Mouse (Mus musculus): Measurements from ENCODE around the gene Hmcn2.
A peak's percentile ranks its signal among the peaks of the same experiment; 100 is the strongest.

Hmcn2 gene

DNA sequence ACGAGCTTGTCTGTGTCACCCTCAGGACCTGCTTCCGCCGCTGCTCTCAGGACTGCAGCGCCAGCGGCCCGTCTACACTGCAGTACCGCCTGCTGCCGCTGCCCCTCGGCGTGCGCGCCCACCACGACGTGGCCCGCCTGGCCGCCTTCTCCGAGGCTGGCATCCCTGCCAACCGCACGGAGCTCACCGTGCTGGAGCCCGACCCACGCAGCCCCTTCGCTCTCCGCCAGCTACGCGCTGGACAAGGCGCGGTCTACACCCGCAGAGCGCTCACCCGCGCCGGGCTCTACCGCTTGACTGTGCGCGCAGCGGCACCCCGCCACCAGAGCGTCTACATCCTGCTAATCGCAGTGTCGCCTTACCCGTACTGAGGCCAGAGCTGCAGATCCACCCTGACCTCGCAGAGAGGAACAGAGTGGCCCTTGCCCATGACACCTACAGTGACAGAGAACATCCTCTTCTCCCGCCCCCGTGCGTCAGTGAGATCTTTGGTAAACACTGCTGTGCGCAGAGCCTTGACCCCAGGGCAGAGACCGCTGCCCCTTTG is 145.9 kb downstream of the Hmcn2 start:
- peak; percentile 69 for DNase-seq

GRCm38 (mm10) chr2:31460920-31461319 is 146.7 kb downstream of the Hmcn2 start:
- no peak for DNase-seq

- DNase-seq: no peak
These were observed 147.8 kb downstream of the Hmcn2 start for GRCm38 (mm10) chr2:31462051-31462450.

GRCm38 (mm10) chr2:31463253-31463652 is 149.0 kb downstream of the Hmcn2 start:
- DNase-seq: no peak

- DNase-seq: no peak
These were observed 149.7 kb downstream of the Hmcn2 start for GRCm38 (mm10) chr2:31463696-31464528.

DNA sequence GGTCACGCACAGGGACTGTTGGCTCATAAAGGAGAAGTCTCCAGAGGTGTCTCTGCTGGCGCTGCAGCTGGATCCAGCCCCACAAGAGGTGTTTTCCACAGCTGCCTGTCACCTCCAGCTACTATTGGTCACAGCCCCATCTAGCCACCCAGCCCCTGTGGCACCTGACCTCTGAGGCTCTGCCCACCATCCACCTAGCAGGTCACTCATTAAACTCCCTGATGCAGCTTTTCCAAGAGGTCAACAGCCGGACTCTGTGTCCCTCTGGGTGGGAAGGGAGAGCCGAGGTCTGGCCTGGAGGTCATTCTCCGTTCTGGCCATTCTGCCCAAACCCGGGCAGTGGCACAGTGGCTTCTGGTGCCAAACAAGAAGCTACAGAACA is 150.3 kb downstream of the Hmcn2 start:
- DNase-seq: no peak

DNA sequence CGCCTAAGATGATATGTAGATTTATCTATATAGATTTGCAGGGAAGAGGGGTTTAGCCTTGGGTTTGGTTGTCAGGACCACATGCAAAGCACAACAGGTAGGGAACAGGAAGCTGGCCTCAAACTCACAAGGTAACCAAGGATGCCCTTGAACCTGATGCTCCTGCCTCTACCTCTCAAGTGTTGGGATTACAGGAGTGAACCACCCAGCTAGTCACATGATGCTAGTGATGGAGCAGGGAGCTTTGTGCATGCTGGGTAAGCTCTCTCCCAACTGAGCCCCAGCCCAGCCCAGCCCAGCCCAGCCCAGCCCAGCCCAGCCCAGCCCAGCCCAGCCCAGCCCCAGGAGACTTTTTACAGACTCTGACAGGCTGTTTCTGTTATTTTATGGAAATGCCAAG is 153.2 kb downstream of the Hmcn2 start:
- no peak for DNase-seq

DNA sequence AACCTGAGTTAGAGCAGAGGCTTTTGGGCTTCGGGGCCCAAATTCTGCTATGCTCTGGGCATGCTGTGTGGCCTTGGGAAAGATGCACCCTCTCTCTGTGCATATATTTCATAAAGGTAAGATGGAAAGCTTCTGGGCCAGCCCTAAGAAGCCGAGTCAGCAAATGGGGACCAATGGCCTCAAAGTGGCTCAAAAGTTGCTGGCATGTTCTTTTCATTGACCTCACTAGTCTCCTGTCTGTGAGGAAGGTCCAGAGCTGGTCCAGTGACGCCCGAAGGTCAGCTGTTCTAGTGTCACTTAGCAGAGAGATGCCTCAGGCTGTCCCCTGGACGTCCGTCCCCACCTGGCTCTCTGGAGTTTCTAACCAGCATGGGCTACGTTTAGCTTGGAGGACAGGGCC is 154.6 kb downstream of the Hmcn2 start:
- no peak for DNase-seq

GRCm38 (mm10) chr2:31469480-31469879 is 155.3 kb downstream of the Hmcn2 start:
- peak; percentile 25 for DNase-seq

DNA sequence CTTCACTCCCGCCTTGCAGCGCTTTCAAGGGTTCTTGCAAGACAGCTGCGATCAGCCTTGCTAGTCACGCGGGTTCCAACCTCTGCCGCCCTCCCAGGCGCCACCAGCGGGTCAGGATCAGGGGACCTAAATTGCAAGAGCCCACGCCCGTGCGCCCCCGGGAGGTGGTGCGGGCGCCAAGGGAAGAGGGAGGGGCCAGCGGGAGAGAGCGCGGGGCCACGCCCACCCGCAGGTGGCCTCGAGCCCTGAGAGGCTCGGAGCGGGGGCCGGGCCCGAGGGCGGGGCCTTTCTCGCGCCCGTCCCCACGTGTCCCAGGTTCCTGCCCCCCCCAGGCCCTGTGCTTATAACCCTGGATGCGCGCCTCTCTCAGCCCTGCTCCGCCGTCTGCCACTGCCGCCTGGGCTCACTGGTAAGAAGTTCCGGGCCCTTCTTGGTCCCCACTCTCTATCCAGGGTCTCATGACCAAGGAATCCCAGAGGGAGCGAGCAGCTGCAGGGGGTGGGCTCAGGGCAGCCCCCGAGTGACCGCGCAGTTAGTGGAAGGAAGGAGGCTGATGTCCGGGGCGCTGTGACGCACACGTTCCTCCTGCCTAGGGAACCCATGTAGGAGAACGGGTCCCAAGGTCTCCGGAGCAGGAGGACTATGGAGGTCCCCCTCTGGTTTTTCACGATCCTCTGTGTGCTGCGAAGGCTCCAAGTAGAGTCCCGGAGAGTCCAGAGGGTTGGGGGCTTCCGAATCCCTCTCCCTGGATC is 155.9 kb downstream of the Hmcn2 start, which contains the start of gene Ass1:
Ass1 (plus strand) TSS at position 277 of the 752 bp plus-strand sequence.
- peak; percentile 52 for DNase-seq

DNA sequence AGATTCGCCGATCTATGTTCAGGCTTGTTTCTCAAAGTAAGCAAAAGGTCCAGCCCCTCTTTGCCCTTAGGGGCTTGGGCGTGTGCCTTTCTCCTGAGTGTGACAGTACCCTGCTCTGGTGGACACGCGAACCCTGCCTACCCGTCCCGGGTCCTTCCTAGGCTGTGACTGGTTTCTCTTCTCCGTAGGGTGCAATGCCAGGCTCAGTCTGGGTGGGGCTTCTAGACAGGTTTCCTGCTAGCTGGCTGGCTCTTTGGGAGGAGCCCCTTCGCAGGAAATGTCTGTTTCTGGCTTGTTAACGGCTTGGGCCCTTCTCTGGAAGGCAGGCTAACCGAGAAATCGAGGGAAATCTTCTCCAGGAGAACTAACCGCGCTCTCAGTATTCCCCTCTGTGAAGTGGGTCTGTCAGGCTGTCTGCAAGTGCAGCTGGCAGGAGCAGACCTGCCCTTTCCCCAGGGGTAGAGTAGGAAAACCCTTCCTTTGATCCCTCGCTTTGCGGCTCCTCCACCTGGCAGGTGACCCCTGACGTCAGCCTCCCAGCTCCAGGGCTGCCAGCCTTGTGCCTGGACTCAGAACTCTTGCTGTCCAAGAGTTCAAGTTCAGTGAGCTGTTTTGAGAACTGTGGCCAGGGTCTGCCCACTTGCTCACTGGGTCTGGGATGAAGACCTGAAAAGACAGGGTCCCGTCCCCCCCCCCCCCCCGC is 156.6 kb downstream of the Hmcn2 start:
- DNase-seq: no peak

DNA sequence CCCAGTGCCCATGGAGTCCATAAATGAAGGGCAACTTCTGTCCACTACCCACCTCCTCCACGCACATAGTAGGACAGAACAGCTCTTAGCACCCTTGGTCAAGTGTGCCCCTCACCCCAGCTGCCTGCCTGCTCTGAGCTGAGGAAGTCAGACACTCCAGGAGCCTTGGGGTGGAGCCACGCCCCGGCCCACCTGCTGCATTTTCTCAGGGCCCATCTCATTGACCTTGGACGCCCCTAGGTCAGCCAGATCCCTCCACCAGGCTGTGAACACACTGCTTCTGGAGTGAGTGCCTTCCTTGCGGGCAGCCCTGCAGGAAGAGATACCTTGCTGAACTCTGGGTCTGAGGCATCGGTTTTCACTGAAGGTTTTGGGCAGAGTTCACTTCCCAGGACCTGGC is 157.4 kb downstream of the Hmcn2 start:
- DNase-seq: no peak

GRCm38 (mm10) chr2:31472406-31473065 is 158.3 kb downstream of the Hmcn2 start:
- peak; percentile 55 for DNase-seq

DNA sequence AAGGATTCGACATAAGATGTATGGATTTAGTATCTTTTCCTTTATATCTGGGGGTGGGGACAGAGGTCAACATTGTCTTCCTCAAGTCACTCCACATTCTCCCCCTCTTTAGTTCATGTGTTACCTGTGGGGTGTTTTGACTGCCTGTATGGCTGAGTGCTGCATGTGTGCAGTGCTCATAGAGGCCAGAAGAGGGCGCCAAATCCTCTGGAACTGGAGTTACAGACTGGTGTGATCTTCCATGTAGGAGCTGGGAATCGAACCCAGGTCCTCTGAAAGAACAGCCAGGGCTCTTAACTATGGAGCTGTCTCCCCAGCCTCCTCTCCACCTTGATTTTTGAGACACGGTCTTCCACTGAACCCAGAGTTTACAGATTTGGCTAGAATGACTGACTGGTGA is 159.7 kb downstream of the Hmcn2 start:
- DNase-seq: no peak

GRCm38 (mm10) chr2:31474686-31475085 is 160.5 kb downstream of the Hmcn2 start:
- no peak for DNase-seq

- DNase-seq: no peak
These were observed 162.0 kb downstream of the Hmcn2 start for GRCm38 (mm10) chr2:31476107-31476820.

GRCm38 (mm10) chr2:31477234-31478161 is 163.3 kb downstream of the Hmcn2 start:
- DNase-seq: no peak

DNA sequence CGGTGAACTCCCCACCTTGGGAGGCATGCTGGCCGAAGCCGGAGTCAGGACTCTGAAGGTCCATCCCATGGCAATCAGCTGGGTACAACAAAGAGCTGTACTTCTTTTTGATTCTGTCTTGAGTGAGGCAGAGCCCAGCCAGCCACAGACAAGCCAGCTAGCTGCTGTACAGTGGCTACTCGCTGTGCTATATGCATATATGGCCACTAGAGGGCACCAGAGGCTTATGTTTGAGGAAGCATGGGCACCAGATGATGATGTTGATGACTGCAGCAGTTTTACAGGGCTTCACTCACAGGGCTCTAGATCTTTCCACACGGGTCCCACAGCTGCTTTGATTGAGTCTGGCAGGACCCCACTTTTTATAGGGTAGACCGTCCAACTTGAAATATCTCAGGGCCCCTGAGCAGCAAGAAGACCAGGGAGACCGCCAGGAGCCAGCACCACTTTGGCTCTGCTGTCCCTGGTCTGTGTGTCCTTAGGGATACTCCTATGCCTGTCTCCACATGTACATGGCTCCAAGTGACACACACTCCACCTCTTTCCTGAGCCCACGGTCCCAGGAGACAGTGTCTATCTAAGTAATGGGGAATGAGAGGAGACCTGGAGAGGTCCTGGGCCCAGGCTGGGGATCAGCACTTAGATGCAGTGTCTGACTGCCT is 168.8 kb downstream of the Hmcn2 start:
- DNase-seq: peak; percentile 84

DNA sequence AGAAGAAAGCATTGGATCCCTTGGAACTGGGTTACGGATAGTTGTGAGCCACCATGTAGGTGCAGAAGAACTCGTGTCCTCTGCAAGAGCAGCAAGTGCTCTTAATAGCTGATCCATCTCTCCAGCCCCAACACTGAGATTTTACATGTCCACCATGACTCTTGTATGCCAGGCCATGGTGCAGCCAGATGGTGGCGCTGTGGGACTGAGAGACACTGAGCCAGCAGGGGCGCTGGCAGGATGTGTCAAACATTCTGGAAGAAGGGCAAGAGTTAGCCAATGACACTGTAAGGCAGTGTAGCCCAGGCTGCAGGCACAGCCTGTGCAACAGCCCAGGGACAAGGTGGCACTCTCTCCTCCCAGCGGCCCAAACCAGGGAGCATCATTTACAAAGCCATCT is 170.0 kb downstream of the Hmcn2 start:
- peak; percentile 84 for DNase-seq

- DNase-seq: no peak
These were observed 175.0 kb downstream of the Hmcn2 start for GRCm38 (mm10) chr2:31489166-31489565.

Measured in right cerebral cortex, postnatal 4 days (tissue).